Mouse (Mus musculus): ENCODE measurements at regions not wholly inside any gene's neighbourhood (a gene's known extent, or its start where the extent isn't known, plus 50 kb on each side); places are given as distances from the start of the nearest gene placed in this dataset.

DNA sequence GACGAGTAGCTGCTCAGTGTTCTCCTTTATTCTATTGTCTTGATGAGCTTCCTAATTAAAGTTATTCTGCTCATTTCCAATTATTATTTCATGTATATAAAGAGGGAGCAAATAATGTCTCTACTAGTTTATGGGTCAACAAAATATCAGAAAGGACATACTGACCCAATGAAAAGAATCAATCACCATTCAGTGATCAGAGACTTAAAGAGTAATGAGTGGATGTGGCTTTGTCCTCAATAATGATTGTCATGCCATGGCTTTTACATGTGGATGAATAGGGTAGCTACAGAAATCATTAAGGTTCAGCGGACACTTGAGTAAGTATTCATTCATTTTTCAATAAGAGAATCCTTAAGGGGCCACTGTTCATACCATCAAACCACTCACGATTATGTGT is 427.4 kb downstream of the Pla2g4a start:
- TF ChIP-seq CTCF (IDR thresholded peaks at IDR 0.05) (no peak), EP300 (IDR thresholded peaks at IDR 0.05) (no peak)

Data from lung, postnatal 0 days (tissue).